Mouse (Mus musculus) urinary bladder, postnatal 4 days (tissue): ENCODE results near the gene Wdr77.
"Not testable (repeated sequence)": the region's sequence is repeated elsewhere in the genome, so short reads cannot be mapped to it uniquely, and the experiment has no call there.

Source experiments
- DNase-seq, 2 experiments: peaks; one replicate each; pipeline ENCODE4 v3.0.0; 2021 to 2022; ENCODE audit warnings: low spot score in 2 of 2

The Wdr77 gene

DNA sequence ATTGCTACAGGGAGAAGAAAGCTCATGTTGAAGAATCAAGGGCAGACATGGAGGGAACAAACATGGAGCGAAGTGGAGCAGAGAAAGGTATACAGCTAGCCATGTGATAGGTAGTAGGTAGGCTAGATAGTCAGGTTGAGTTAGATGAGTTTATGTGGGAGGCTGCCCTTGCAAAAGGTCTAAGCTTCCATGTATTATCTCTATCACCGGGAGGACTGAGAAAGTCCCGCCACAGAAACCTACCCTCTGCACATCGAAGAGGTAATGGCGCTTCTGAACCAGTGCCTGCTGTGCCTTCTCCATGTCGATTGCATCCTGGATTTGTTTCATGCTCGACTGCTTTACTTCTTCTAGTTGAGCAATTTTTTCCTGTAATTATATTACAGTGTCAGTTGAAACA is 7.8 kb upstream of the Wdr77 start:
- no peak for DNase-seq

DNA sequence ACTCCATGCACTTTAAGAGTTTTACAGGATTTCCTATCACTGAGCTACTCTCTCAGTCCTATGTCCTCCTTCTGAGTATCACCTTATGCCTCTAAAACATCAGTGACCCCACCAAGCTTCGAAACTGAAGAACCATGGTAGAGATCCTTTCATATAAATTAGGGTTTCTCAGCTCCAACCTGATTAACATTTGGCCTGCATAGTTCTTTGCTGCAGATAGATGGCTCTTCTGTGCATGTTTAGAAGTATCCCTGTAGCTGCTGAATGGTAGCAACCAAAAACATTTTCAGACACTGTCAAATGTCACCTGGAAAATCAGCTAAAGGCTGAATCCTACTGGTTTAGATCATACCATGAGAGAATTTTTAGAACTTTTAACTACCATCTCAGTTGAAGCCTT is 1.9 kb upstream of the Wdr77 start:
- DNase-seq = no peak

DNA sequence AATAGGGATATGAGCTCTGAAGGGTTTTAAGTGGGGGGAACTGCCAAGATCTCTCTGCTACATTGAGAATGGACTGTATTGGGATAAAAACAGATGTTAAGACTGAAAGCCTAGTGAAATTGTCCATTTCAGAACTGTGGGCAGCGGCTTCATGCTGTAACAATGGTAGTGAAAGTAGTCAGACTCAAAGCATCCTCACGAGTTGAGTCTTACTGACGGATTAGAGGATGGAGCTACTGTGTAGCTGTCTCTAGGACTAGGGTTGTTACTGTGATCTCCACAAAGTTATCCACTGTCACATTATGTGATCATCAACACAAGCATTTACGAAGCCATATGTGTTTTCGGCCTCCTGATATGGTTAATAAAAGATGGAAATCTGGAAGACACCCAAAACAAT is 965 bp upstream of the Wdr77 start:
- no peak for DNase-seq

DNA sequence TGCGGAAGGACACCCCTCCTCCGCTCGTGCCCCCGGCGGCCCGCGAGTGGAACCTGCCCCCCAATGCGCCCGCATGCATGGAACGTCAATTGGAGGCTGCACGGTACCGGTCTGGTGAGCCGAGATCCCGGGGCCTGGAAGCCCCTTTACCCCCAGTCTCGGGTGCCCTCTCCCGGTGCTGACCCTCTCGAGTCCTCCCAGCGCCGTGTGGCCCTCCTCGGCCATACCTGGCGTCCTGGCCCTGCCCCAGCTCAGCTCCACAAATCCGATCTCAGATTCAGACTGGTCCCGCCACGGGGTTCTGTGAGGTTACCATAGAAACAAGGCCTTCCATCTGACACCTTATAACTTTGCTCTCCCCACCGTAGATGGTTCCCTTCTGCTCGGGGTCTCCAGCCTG is 416 bp downstream of the Wdr77 start:
- DNase-seq = no peak

DNA sequence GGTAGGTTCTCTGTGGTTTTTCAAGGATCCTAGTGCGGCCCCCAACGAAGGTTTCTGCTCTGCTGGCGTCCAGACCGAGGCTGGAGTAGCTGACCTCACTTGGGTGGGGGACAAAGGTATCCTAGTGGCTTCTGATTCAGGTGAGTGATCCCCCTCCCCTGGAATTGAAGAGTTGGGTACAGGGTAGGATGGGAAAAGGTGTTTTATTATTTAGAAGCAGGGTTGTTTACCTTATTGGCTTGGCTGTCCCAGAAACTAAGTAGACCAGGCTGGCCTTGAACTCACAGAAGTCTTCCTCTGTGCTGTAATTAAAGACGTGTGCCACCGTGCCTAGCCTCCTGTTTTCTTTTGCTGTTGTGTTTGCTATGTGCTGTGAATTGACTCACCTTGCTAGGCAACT is 830 bp downstream of the Wdr77 start, which contains the start of gene Atp5f1:
Atp5f1 (minus strand) TSS at position 101 of the 400 bp plus-strand sequence.
- no peak for DNase-seq

DNA sequence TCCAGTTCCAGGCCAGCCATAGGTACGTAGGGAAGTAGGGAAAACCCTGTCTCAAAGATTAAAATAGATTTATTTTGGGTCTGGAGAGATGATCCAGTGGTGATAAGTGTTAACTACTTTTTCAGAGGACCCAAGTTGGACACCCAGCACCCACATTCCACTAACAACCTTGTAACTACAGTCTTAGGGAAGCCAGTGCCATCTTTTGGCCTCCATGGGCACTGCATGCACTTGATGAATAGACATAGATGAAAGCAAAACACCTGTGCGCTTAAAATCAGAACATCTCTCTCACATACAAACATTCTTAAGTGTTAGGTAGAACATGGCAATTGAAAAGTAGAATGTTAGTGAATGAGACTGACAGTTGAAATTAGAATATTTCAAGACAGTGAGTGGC is 1.5 kb downstream of the Wdr77 start:
- no peak for DNase-seq

DNA sequence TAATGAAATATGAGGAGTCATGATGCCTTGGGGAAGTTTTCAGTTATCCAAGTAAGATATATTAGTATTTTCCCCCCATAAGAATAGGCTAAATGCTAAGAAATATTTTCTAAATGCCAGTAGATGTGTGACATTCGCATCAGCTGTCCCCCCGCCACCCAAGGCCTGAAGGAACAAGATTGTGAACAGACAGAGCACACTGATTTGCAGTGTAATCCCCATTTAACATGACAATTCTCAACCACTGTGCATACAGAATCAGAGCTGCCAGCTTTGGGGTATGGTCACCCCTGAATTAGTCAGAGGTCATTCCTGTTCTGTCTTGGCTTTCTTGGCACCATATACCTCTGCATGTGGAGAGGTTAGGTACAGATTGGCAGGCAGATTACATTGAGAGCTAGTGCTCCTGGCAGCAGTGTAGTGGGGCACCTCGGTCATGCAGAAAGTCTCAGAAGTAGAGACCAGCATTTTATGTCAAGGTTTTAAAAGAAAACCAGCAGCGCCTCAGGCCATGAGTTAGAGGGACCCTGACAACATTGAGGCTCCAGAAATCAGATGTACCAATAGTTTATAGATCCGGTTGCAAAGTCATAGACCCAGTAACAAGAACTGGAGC is 12.8 kb downstream of the Wdr77 start:
- DNase-seq = no peak

DNA sequence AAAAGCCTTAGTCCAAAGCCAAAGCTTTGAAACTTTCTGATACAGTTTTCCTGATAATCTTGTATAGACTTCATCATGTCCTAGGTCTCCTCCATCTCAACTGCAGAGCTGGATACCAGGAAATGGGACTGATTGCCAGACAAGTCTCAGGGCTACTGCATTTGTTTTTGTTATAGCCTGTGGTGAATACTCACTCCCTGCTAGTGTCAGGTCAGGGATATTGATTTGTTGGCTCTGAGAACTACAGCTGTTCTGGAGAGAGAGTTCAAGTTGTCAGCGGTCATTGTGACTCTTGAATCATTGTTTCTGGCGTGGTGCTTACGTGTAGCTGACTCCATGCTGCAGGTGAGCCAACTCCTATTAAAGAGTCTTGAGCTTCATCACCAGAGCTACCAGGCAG is 14.2 kb downstream of the Wdr77 start, which contains the start of gene Ovgp1:
Ovgp1 (plus strand) TSS at position 301 of the 400 bp plus-strand sequence.
- no peak for DNase-seq

DNA sequence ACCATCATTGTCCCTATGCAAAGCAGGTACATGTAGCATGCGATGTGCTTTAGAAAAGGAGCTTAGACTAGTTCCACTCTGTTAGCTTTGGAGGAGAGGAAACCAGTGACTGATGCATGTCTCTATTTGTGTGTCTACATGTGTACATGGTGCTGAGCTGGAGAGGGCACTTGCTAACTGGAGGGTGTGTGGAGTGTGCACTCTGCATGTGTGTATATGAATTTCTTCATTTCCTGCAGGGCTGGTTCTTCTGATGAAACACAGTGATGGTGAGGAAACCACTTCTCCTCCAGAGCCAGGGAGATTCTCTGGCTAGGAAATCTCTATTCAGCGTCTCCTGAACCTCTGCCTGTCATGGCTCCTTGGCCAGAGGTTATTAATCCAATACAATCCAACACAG is 15.0 kb downstream of the Wdr77 start:
- no peak for DNase-seq

DNA sequence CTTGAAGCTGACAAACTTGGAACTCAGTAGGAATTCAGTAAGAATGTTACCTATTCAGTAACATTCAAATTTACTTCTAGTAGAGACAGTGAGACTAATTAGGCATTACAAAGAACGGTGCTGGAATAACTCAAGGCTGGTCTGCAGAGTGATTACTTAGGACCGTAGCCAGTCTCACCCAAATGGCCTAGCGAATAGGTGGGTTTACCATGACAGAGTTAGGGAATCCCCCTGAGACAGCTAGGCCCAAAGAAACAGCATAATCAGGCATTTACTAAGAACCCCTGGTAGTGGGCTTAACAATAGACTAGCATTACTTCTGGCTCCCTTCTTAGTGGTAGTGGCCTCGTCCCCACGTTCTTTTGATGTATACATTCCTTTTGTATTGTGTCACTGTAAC is 30.4 kb downstream of the Wdr77 start:
- DNase-seq = not testable (repeated sequence)

DNA sequence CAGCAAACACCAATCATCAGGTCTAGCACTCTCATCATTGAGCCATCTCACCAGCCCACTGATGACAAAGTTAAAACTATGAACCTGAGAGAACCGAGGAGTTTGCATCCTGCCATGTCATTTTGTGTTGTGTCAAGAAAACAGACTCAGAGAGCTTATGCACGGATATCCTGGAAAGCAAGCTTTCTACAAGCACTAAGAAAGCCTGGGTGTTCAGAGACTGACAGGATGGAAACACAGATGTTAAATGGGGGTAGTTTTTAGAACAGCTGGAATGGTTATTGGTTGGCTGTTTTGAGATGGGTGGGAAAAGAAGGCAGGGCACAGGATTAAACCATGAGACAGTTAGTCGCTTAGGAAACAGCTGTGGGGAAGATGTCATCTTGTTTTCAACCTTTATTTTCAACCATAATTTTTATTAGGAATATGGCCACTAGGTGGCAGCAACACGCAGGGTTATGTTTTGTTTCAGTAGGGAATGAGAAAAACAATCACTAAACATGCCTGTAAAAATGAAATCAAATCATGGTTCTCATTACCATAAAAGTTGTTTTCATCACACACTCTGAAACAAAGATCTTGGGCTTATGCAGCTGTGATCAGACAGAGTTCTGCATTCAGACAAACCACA is 32.6 kb downstream of the Wdr77 start:
- DNase-seq = no peak

DNA sequence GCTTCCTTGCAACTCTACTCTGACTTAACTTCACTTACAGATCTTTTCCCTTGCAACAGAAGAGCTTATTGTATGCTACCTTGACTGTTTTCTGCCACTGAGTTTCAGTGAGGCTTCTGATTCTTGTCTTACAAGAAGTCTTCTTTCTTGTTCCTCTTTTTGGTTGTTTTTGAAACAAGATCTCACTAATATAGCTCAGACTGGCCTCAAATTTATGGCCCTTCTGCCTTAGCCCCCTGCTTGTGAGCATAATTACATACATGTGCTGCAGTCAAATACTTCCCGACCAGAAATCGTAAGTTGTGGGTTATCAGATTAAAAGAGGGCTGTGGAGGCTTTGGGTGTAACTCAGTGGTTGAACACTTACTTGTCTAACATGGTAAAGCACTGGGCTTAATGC is 35.6 kb downstream of the Wdr77 start:
- no peak for DNase-seq

DNA sequence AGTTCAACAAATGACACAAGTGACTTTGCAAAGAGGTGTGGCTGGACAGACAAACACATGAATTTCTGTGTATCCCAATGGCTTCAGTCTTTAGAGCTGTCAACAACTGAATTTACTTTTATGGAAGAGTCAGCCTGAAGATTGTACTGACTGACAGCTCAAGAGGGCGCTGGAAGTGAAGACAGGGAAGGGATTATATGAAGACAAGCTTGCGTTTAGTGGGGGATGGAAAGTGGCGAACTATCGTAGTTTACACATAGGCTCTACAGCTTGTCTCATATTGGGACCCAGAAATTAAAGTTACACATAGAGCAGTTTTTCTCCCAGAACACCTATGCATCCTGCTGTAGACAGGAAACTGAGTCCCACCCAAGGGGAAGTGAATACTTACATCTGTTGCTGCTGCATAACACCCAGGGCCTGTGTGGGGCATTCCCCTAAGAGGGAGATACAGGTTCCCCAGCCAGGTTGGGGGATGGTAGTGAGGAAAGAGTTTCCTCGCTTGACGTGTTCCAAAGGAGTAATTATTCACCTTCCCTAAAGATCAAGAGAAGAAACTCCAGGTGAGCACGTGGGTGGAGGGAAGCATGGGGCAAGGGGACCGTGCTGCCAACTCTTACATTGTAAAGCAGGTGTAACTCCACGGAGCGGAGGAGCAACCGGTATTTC is 41.7 kb downstream of the Wdr77 start:
- DNase-seq = no peak

DNA sequence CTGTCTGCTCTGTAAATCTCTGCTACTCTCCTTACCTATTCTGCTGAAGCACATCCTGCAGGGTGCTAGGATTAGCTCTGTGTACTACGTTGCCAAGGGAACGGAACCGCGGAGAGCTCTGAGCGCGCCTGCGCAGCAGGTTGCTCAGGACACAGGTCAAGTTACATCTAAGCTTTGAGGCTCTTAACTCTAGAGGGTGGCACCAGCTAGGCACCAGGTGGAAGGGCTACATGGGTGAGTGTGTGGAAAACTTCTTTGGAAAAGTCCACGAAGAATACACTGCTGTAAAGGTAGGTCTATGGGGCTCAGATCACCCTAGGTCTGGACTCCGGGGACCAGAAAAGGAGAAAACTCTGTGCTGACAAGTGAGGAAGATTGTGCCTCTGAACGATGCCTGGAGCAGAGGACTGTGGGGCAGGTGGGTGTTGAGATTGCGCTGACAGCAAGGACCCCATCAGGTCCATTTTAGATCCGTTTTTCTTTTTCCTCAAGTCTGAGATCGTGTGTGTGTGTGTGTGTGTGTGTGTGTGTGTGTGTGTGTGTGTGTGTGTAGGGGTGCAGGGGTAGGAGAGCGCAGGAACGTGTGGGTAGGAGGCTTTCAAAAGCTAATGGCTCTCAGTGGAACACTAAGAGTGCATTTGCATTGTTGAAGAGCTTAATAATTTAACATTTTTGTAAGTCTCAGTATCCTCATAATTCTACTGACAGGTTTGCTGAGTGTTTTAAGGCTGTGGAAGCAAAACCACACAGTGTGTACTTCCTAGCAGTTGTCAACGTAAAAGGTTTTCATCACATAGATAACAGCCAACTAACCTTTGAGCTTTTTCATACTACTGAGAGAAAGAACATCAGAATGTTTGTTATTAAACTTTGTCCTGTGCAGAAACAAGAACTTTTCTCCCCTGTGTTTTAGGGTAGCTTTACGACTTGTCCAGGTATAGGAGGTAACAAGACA is 42.5 kb downstream of the Wdr77 start:
- no peak for DNase-seq

DNA sequence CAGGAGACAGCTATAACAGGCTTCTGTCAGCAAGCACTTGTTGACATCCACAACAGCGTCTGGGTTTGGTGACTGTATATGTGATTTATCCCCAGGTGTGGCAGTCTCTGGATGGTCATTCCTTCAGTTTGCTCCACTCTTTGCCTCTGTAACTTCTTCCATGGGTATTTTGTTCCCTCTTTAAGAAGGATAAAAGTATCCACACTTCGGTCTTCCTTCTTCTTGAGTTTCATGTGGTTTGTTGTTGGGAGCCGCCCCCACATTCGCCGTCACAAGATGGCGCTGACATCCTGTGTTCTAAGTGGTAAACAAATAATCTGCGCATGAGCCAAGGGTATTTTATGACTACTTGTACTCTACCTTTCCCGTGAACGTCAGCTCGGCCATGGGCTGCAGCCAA is 44.2 kb downstream of the Wdr77 start:
- not testable (repeated sequence) for DNase-seq

DNA sequence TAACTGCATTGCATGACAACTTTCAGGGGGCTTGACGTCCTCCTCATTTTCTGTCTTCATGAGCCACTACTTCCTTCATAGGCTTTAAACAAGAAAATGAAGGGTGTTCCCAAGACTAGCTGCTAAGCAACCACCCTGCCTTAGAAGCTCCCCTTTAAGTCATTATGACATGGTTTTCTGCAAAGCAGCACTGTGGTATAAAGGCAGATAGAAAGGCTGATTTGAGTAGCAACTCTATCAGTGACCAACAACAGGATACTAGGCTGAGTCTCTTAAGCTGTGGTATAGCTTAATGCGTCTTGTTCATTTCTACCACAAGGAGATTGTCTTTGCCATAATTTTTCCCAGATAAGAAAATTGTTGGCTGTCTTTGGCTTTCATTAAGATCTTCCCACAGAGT is 55.4 kb downstream of the Wdr77 start, which contains the start of gene Pifo:
Pifo (minus strand) TSS at position 101 of the 400 bp plus-strand sequence.
- no peak for DNase-seq
